Comparison of ENCODE assay signal across 9 mouse cellular contexts in the genomic region with DNA sequence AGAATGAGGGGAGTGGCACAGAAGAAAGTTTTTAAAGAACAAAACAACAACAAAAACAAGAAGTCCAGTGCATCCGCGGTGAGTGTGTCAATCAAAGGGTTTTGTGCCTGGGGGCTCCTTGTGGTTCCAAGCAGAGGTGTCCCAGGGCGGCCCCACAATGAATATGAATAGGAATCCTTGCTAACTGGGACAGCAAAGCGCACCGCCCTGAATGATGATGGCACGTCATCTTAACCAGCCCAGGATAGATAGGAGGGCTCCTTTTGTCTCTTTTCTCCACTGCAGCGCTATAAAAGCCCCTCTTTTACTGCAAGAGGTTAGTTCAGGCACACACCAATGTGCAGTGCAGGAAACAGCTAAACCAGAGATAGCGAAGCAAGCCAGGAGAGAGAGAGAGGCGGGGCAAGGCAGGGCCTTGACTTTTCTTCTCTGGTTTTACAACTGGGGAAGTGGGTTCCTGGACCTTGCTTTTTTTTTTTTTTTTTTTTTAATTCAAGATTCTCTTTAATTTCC. TPM values are rescaled to one million over a fixed set of nuclear protein-coding genes. Genes with fewer than 3 reads are reported as not detected.
DNase-seq lines count a peak whose midpoint lies in the region; ATAC-seq and TF ChIP-seq lines count a peak whose summit lies in the region.
"Had no signal": no experiment of that assay in that cellular context is flagged by ENCODE, and none has a peak within 500 bp of the region (broad histone marks: within the 10 kb centered on the region; RNA-seq: fewer than 3 reads in every experiment).

A gene (plus strand): TSS at position 463 of the 513 bp plus-strand sequence.

- ATAC-seq in forebrain, postnatal 0 days: no peak
- ATAC-seq in midbrain, embryonic 15.5 days (replicated peaks): no peak

- DNase-seq in heart, embryonic 10.5 days (ENCODE audit: low spot score): no peak
- DNase-seq in heart, adult 9 months (ENCODE audit: low spot score in 2 of 2): no peak
- no peak for DNase-seq in forebrain, postnatal 0 days
- DNase-seq in layer of hippocampus, adult 9-11 months: no peak
- no peak for DNase-seq in lung, postnatal 4 days
- DNase-seq in kidney, postnatal 25 days: no peak

- 4% methylated on average over 9 of the region's 9 CpGs for WGBS in heart, embryonic 10.5 days
- WGBS in forebrain, postnatal 0 days: 3% methylated on average over 9 of the region's 9 CpGs
- WGBS in midbrain, embryonic 15.5 days: 1% methylated on average over 9 of the region's 9 CpGs

- H3K36me3 ChIP-seq in heart, embryonic 10.5 days: no peaks in the 10 kb centered on the region
- H3K36me3 ChIP-seq in ES-Bruce4 (ENCODE audit: control insufficient read depth, insufficient read depth, low read length, poor library complexity, severe bottlenecking): no peaks in the 10 kb centered on the region
- H3K36me3 ChIP-seq in forebrain, postnatal 0 days (ENCODE audit: insufficient read depth): no peaks in the 10 kb centered on the region
- H3K36me3 ChIP-seq in midbrain, embryonic 15.5 days (replicated peaks): no peaks in the 10 kb centered on the region

- H3K4me1 ChIP-seq in heart, embryonic 10.5 days: peaks cover 21% of the 10 kb centered on the region
- no peaks in the 10 kb centered on the region for H3K4me1 ChIP-seq in ES-Bruce4 (ENCODE audit: control insufficient read depth, insufficient read depth, low read length)
- H3K4me1 ChIP-seq in forebrain, postnatal 0 days (ENCODE audit: insufficient read depth): no peaks in the 10 kb centered on the region
- peaks cover 15% of the 10 kb centered on the region for H3K4me1 ChIP-seq in midbrain, embryonic 15.5 days

- no peak for TF ChIP-seq POLR2A in ES-Bruce4 (IDR thresholded peaks at IDR 0.05; ENCODE audit: insufficient read depth, low read length)

- no peaks in the 10 kb centered on the region for H3K9me3 ChIP-seq in heart, embryonic 10.5 days
- no peaks in the 10 kb centered on the region for H3K9me3 ChIP-seq in ES-Bruce4 (replicated peaks; ENCODE audit: control insufficient read depth, insufficient read depth, low read length, poor library complexity, severe bottlenecking)
- no peaks in the 10 kb centered on the region for H3K9me3 ChIP-seq in forebrain, postnatal 0 days (ENCODE audit: low read length)
- no peaks in the 10 kb centered on the region for H3K9me3 ChIP-seq in midbrain, embryonic 15.5 days

- TF ChIP-seq CTCF in ES-Bruce4 (IDR thresholded peaks at IDR 0.05; ENCODE audit: low read depth, low read length): no peak
- no peak for TF ChIP-seq CTCF in forebrain, postnatal 0 days (IDR thresholded peaks at IDR 0.05; ENCODE audit: low read depth)

- H3K27me3 ChIP-seq in heart, embryonic 10.5 days (ENCODE audit: insufficient read depth, poor library complexity, severe bottlenecking): peaks cover 98% of the 10 kb centered on the region
- peaks cover 11% of the 10 kb centered on the region for H3K27me3 ChIP-seq in ES-Bruce4 (ENCODE audit: control insufficient read depth, insufficient read depth, low read length, poor library complexity, severe bottlenecking)
- H3K27me3 ChIP-seq in forebrain, postnatal 0 days (ENCODE audit: insufficient read depth, low read length): peaks cover 91% of the 10 kb centered on the region
- peaks cover 92% of the 10 kb centered on the region for H3K27me3 ChIP-seq in midbrain, embryonic 15.5 days (replicated peaks)

- peak within 1 kb of the TSS; percentile 11; the same call in 1 of the 2 replicates for H3K9ac ChIP-seq in ES-Bruce4 (ENCODE audit: low read depth, poor library complexity, severe bottlenecking)
- H3K9ac ChIP-seq in forebrain, postnatal 0 days: no peak within 1 kb of the TSS
- H3K9ac ChIP-seq in midbrain, embryonic 15.5 days: 0 out of 2 replicates have a peak within 1 kb of the TSS, but pooled peaks have one; percentile 9

- H3K4me2 ChIP-seq in forebrain, postnatal 0 days (ENCODE audit: low read depth): peak within 1 kb of the TSS; percentile 17; the same call in 1 of the 2 replicates
- peak within 1 kb of the TSS; percentile 47 for H3K4me2 ChIP-seq in midbrain, embryonic 15.5 days

- peak within 1 kb of the TSS; percentile 50 for H3K4me3 ChIP-seq in heart, embryonic 10.5 days
- H3K4me3 ChIP-seq in ES-Bruce4 (ENCODE audit: low read depth, low read length): peak within 1 kb of the TSS; percentile 45
- peak within 1 kb of the TSS; percentile 9; the same call in 1 of the 2 replicates for H3K4me3 ChIP-seq in forebrain, postnatal 0 days (ENCODE audit: low read depth, low read length)
- H3K4me3 ChIP-seq in midbrain, embryonic 15.5 days: peak within 1 kb of the TSS; percentile 25

- no peak within 1 kb of the TSS for H3K27ac ChIP-seq in heart, embryonic 10.5 days
- no peak within 1 kb of the TSS for H3K27ac ChIP-seq in ES-Bruce4 (ENCODE audit: insufficient read depth, low read length)
- no peak within 1 kb of the TSS for H3K27ac ChIP-seq in forebrain, postnatal 0 days (ENCODE audit: low read depth, low read length)
- H3K27ac ChIP-seq in midbrain, embryonic 15.5 days: no peak within 1 kb of the TSS

- 0 out of 2 replicates have a peak, but pooled peaks have one; percentile 42 for TF ChIP-seq EP300 in ES-Bruce4 (IDR thresholded peaks at IDR 0.05; ENCODE audit: insufficient read depth, low read depth, low read length)

RNA-seq across cellular contexts. Expression of the gene that starts here (rescaled TPM):
- polyA plus RNA-seq in heart, embryonic 10.5 days (2016; fragmentation: Nextera tagmentation; extraction: Ambion mirVana): not detected in 2 replicates
- not detected in 2 replicates for polyA plus RNA-seq in ES-Bruce4 (2011; ENCODE audit: insufficient read depth, insufficient read length, low read depth, missing spikeins)
- 0.08 TPM in 1 of 2 replicates, not detected in the other for total RNA-seq in forebrain, postnatal 0 days (2014; rRNA removed)
- polyA plus RNA-seq in forebrain, postnatal 0 days (2015; fragmentation: Nextera tagmentation; extraction: Ambion mirVana): 0.06 and 0.65 TPM in 2 replicates
- 1.6 and 2.7 TPM in 2 replicates for polyA plus RNA-seq in midbrain, embryonic 15.5 days (2015; fragmentation: Nextera tagmentation; extraction: Ambion mirVana)
- total RNA-seq: layer of hippocampus, postnatal 14 days had no signal
